ENCODE assay signal across 8 mouse cellular contexts in the genomic region with DNA sequence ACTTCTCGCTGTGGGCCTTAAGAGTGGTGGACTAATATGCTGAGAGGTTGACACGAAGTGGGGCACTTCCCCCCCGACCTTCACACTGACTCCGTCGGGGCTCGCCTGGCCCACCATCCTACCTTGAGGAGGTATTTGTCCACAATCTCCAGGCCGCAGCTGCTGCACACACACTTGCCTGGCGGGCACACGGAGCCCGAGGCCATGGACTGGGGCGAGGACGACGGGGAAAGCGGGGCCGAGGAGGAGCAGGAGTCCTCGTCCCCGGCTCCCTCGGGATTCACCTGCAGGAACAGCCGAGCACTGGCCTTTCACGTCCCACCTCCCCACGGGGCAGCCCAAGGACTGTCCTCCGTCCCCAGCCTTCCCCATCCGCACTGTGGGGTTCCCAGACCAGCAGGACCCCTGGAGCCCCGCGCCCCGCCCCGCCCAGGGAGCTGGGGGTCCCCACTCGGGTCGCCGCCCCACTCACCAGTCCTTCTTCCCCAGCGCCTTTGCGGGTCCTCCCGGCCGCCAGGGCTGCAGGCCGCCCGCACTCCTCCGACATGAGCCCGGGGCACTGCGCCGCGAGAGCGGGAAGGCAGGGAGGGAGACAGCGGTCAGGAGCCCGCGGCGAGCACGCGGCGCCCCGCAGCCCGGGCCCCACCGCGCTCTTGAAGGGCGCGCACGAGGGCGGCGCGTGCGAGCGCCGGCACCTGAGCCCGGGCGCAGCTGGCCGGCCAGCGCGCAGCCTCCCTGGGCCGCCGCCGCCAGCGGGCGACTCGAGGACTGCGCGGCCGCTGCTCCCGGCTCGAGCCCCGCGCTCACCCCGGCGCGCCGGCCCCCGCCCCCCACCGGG. TPM values are rescaled to one million over a fixed set of nuclear protein-coding genes. Genes with fewer than 3 reads are reported as not detected.
DNase-seq lines count a peak whose midpoint lies in the region; ATAC-seq and TF ChIP-seq lines count a peak whose summit lies in the region.

No protein-coding gene starts in this region.

- no peak overlapping the region for H3K9ac ChIP-seq in lung, postnatal 0 days (replicated peaks; ENCODE audit: low read depth)
- peak overlapping the region; percentile 53 for H3K9ac ChIP-seq in forebrain, embryonic 14.5 days (ENCODE audit: low read length)
- no peak overlapping the region for H3K9ac ChIP-seq in kidney, postnatal 0 days (ENCODE audit: low read depth, low read length)
- H3K9ac ChIP-seq in neural tube, embryonic 13.5 days, result peak overlapping the region; percentile 57

- H3K4me1 ChIP-seq in lung, postnatal 0 days (ENCODE audit: insufficient read depth, low read depth, low read length), result peaks cover 9% of the 10 kb centered on the region
- peaks cover 7% of the 10 kb centered on the region for H3K4me1 ChIP-seq in forebrain, embryonic 14.5 days (ENCODE audit: control insufficient read depth, insufficient read depth, low read length)
- peaks cover 13% of the 10 kb centered on the region; the same call in 1 of the 2 replicates for H3K4me1 ChIP-seq in kidney, postnatal 0 days (replicated peaks; ENCODE audit: insufficient read depth, low read length)
- H3K4me1 ChIP-seq in neural tube, embryonic 13.5 days (replicated peaks), result peaks cover 33% of the 10 kb centered on the region

- peak overlapping the region; percentile 55 for H3K4me2 ChIP-seq in lung, postnatal 0 days (replicated peaks; ENCODE audit: low read depth, low read length)
- peak overlapping the region; percentile 67 for H3K4me2 ChIP-seq in forebrain, embryonic 14.5 days (ENCODE audit: low read length)
- H3K4me2 ChIP-seq in kidney, postnatal 0 days (ENCODE audit: low read length), result peak overlapping the region; percentile 56
- H3K4me2 ChIP-seq in neural tube, embryonic 13.5 days, result peak overlapping the region; percentile 67

- H3K27ac ChIP-seq in lung, postnatal 0 days (ENCODE audit: low read length), result no peak overlapping the region
- H3K27ac ChIP-seq in forebrain, embryonic 14.5 days (ENCODE audit: low read depth, low read length), result peak overlapping the region; percentile 52; the same call in 1 of the 2 replicates
- H3K27ac ChIP-seq in kidney, postnatal 0 days, result no peak overlapping the region
- no peak overlapping the region for H3K27ac ChIP-seq in neural tube, embryonic 13.5 days (replicated peaks)

- WGBS in lung, postnatal 0 days, result under 1% methylated on average over 59 of the region's 86 CpGs
- WGBS in forebrain, embryonic 14.5 days, result under 1% methylated on average over 50 of the region's 86 CpGs
- under 1% methylated on average over 73 of the region's 86 CpGs for WGBS in kidney, postnatal 0 days
- under 1% methylated on average over 85 of the region's 86 CpGs for WGBS in neural tube, embryonic 13.5 days

- H3K36me3 ChIP-seq in lung, postnatal 0 days (ENCODE audit: insufficient read depth, low read length), result no peaks in the 10 kb centered on the region
- H3K36me3 ChIP-seq in forebrain, embryonic 14.5 days (ENCODE audit: control insufficient read depth, insufficient read depth, low read length), result no peaks in the 10 kb centered on the region
- H3K36me3 ChIP-seq in kidney, postnatal 0 days (ENCODE audit: insufficient read depth, low read length), result no peaks in the 10 kb centered on the region
- no peaks in the 10 kb centered on the region for H3K36me3 ChIP-seq in neural tube, embryonic 13.5 days

- peak overlapping the region; percentile 32 for H3K4me3 ChIP-seq in lung, postnatal 0 days (ENCODE audit: low read depth, low read length)
- peak overlapping the region; percentile 37 for H3K4me3 ChIP-seq in forebrain, embryonic 14.5 days (ENCODE audit: low read depth, low read length)
- peak overlapping the region; percentile 29 for H3K4me3 ChIP-seq in kidney, postnatal 0 days (replicated peaks; ENCODE audit: low read depth, low read length)
- peak overlapping the region; percentile 39 for H3K4me3 ChIP-seq in neural tube, embryonic 13.5 days

- TF ChIP-seq CTCF in lung, postnatal 0 days (IDR thresholded peaks at IDR 0.05), result no peak
- TF ChIP-seq CTCF in kidney, postnatal 0 days (IDR thresholded peaks at IDR 0.05; ENCODE audit: low read depth), result no peak

- TF ChIP-seq EP300 in lung, postnatal 0 days (IDR thresholded peaks at IDR 0.05), result no peak

- DNase-seq in lung, postnatal 0 days (ENCODE audit: low spot score), result peak; percentile 23
- no peak for DNase-seq in lung, postnatal 25 days (ENCODE audit: low spot score)
- no peak for DNase-seq in forebrain, embryonic 14.5 days (ENCODE audit: low spot score)
- no peak for DNase-seq in kidney, postnatal 0 days (ENCODE audit: low spot score)
- no peak for DNase-seq in adrenal gland, adult 18-20 months (ENCODE audit: low spot score in 2 of 2)
- DNase-seq in spleen, postnatal 10 days (ENCODE audit: low spot score in 2 of 2), result no peak
- no peak for DNase-seq in layer of hippocampus, adult 9-10 months (ENCODE audit: low spot score)

- H3K27me3 ChIP-seq in lung, postnatal 0 days (replicated peaks; ENCODE audit: insufficient read depth, low read length), result peaks cover 75% of the 10 kb centered on the region
- peaks cover 53% of the 10 kb centered on the region for H3K27me3 ChIP-seq in forebrain, embryonic 14.5 days (replicated peaks; ENCODE audit: control insufficient read depth, insufficient read depth, low read length)
- H3K27me3 ChIP-seq in kidney, postnatal 0 days (ENCODE audit: insufficient read depth, low read length), result peaks cover 82% of the 10 kb centered on the region
- peaks cover 96% of the 10 kb centered on the region for H3K27me3 ChIP-seq in neural tube, embryonic 13.5 days

- ATAC-seq in lung, postnatal 0 days, result peak; percentile 58
- ATAC-seq in forebrain, embryonic 14.5 days, result peak; percentile 84
- peak; percentile 72 for ATAC-seq in kidney, postnatal 0 days (replicated peaks; ENCODE audit: low FRiP score, low read depth)
- ATAC-seq in neural tube, embryonic 13.5 days (ENCODE audit: low read depth), result peak; percentile 76

- H3K9me3 ChIP-seq in lung, postnatal 0 days (ENCODE audit: low read length), result no peaks in the 10 kb centered on the region
- no peaks in the 10 kb centered on the region for H3K9me3 ChIP-seq in forebrain, embryonic 14.5 days (replicated peaks; ENCODE audit: control insufficient read depth, low read length)
- no peaks in the 10 kb centered on the region for H3K9me3 ChIP-seq in kidney, postnatal 0 days (replicated peaks; ENCODE audit: low read length)
- no peaks in the 10 kb centered on the region for H3K9me3 ChIP-seq in neural tube, embryonic 13.5 days

RNA-seq across cellular contexts. Expression of a gene that starts 2.4 kb away (rescaled TPM):
- polyA plus RNA-seq in lung, postnatal 0 days (2015; fragmentation: Nextera tagmentation; extraction: Ambion mirVana), result not detected in 2 replicates
- polyA plus RNA-seq in forebrain, embryonic 14.5 days (2014; fragmentation: Nextera tagmentation; extraction: Ambion mirVana), result 22.6 and 25.1 TPM in 2 replicates
- not detected in 2 replicates for polyA plus RNA-seq in kidney, postnatal 0 days (2015; fragmentation: Nextera tagmentation; extraction: Ambion mirVana)
- 0.68 TPM in 1 of 2 replicates, not detected in the other for polyA plus RNA-seq in neural tube, embryonic 13.5 days (2015; fragmentation: Nextera tagmentation; extraction: Ambion mirVana)
- total RNA-seq in adrenal gland, adult 18-20 months (2021), result under 1 TPM; 0.13 to 0.36 TPM

Comparison
In these comparisons a context has a peak if more than half of its experiments do, and no peak if none do; other contexts are left out.
1. H3K9ac ChIP-seq: peak in forebrain, embryonic 14.5 days (single experiment) and neural tube, embryonic 13.5 days (single experiment); none in lung, postnatal 0 days (single experiment) and kidney, postnatal 0 days (single experiment).
2. RNA of a gene that starts 2.4 kb away (polyA plus RNA-seq): 22.6 to 25.1 TPM in forebrain, embryonic 14.5 days; 0.68 TPM in neural tube, embryonic 13.5 days, not detected in lung, postnatal 0 days and not detected in kidney, postnatal 0 days; every median in the first group is over 10 times any median in the second.
3. Peak in every context shown above with its lines, with median percentiles within 50 percentile points of each other: ATAC-seq, H3K4me2 ChIP-seq and H3K4me3 ChIP-seq.